Mouse (Mus musculus): ENCODE results near the gene 4921517D22Rik.

- no peak for TF ChIP-seq POLR2A (IDR thresholded peaks at IDR 0.05; ENCODE audit: extremely low read depth, insufficient read depth, low read length)
- no peak for TF ChIP-seq CTCF (IDR thresholded peaks at IDR 0.05; ENCODE audit: low read depth, low read length)
These were observed 33.5 kb downstream of the 4921517D22Rik start for GRCm38 (mm10) chr13:59660371-59660770.

Measured in liver, adult 2 months (tissue).